Mouse (Mus musculus): Measurements from ENCODE around the gene A3galt2.

- TF ChIP-seq CTCF (IDR thresholded peaks at IDR 0.05; ENCODE audit: low read depth), result no peak
- no peak for TF ChIP-seq EP300 (optimal IDR thresholded peaks at IDR 0.05)
These were observed 45.9 kb upstream of the A3galt2 start for GRCm38 (mm10) chr4:128709061-128709780.
